Mouse (Mus musculus) heart, adult 8-10 months (tissue): ENCODE results near the gene Otx2. TPM values are rescaled to one million over a fixed set of nuclear protein-coding genes. Genes with fewer than 3 reads are reported as not detected.

Experiments
- DNase-seq: peaks from one replicate; pipeline ENCODE4 v3.0.0; 2022; ENCODE audit warnings: low spot score
- total RNA-seq, 4 experiments: library from RNA; stranded (reverse); gene quantifications; 2 replicates each; pipeline ENCODE4 v1.2.4; 2022

The Otx2 gene
- total RNA-seq, 4 experiments from 2014 or later, result 0.19 TPM; not detected in 3

DNA sequence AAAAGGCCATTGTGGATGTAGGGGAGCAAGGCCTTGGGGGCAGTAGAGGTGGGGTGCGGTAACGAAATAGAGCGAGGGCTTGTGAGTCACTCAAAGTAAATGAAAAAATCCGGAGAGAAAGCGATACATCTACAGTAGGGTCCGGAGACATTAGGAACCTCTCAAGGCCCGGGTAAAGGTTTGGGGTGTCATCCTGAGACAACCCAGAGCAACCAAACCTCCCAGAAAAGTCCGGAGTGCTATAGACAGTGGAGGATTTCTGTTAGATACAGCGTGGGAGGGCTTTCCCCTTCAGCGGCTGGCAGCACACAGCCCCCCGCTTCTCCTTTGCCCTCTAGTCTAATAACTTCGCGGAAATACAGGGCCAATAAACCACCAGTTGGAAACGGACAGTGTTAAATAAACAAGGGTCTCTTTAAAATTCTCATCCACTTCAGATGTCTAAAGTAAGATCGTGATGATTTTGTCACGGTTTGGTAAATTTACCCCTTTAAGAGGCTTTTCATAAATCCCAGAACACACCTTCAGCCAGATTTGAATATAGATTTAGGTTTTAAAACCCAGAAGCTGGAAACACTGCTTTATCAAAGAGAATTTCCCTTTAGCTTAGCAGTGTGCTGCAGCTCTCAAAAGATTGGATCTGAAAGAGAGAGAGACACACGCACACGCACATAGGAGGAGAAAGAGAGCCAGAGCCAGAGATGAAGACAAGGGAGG, 3.9 kb downstream of the Otx2 start:
- no peak for DNase-seq

DNA sequence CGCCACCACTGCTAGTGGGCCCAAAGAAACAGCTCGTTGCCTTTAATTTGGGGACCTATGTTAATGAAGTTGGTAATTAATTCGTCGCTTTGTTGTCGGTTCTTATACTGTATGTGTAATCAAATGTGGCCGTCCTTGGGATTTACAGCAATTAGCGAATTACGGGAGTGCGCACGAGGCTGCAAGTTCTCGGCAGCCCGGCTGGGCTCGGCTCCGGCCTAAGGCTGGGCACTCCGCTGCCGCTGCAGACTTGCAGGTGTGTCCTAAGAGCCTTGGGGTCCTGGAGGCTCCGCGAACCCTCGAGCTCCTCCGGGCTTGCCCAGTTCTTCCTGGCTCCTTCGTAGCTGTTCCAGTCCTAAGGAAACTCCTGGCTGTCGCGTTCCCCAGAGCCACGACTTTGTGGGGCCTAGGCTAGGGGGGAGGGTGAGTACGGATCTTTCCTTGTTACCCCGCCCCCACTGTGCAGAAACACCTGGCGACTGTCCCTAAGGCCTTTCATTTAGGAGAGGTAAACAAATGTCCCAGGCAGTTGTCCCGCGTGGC, 4.8 kb downstream of the Otx2 start:
- DNase-seq, result no peak

DNA sequence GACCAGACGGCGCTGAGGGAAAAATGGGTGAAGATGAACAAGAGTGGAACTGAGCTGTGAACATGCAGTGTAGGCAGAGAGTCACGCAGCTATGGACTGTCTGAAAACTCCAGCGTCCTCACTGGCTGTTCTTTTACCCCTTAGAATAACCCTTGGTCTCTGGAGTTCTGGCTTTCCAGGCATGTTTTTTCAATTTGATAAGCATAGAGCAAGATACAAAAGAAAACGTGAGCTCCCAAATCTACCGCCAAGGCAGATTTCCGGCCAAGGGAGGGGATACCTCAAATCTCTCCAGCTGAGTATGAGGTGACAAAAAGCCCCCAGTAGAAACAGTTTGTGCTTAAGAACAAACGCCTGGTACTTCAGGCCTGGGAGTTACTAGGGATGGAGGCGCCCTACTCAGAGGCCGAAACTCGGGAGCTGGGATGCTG, 5.6 kb downstream of the Otx2 start:
- DNase-seq, result no peak

DNA sequence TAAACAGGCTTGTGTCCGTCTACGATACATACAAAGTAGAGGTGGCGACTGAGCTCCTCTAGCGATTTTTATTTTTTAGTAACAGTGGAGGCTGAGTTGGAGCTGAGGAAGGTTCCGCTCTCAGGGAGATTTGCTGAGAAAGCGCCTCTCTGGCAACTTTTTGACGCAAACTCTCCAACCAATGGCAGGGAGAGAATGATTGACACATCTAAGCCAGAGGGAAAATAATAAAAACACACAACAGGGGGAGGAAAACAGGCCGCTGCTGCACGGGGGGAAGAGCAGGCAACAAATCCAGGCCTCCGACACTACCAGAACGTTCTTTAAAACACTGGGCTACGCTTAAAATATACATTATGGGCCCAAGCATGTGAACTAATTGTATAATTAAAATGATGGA, 6.2 kb downstream of the Otx2 start:
- no peak for DNase-seq

DNA sequence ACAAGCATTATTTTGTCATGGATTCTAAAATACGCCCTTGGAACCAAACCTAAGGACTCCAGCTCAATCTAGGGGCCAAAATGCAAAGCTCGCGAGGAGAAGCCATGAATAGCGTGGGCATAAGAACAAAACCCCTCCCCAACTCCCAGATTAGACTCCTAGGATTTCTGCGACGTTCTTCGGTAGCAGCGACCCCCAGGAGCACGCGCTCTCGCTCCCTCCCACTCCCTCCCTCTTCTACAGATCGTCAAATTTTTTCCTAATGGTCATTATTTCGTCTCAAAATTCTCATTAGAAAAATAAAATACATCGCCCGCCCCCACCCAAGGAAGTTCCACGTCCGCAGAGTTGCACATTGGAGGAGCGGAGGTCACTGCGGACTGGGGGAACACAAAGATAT, 6.8 kb downstream of the Otx2 start:
- DNase-seq, result no peak

DNA sequence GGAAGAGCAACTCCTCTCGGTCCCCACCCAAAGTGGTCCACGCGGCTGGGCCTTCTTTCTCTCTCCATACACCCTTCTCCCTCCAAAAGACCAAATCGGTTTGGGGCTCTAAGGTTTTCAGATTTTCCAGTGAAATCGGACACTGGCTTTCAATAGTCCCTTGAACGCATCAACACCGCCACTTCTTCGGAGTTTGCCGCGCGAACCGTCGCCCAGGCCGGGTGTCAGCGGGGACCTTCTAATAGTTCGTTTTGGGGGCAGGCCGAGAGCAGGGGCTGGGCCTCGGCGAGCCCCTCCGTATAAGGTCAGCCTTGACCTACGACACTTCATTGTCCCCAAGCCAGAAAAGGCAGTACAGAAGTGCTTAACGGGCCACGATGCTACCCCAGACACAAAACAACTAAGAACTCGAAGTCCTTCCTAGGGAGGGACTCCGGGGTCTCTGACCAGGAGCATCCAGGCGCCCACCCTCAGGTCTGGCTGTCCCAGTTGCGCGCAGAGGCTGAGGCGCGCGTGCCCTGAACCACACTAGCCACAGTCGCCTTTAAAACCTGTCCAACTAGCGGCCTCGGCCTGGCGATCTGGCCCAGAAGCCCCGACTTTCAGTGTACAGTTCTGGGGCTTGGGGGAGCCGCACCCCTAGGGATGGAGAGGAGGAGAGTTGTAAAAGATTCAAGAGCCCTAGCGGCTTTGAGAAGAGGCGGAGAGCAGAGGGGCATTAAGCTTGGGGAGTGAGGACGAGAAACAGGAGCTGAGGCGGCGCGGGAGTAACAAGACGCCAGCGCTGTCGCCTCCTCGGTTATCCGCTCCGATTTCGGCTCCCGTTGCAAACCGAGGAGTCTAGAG, 7.6 kb downstream of the Otx2 start:
- no peak for DNase-seq

DNA sequence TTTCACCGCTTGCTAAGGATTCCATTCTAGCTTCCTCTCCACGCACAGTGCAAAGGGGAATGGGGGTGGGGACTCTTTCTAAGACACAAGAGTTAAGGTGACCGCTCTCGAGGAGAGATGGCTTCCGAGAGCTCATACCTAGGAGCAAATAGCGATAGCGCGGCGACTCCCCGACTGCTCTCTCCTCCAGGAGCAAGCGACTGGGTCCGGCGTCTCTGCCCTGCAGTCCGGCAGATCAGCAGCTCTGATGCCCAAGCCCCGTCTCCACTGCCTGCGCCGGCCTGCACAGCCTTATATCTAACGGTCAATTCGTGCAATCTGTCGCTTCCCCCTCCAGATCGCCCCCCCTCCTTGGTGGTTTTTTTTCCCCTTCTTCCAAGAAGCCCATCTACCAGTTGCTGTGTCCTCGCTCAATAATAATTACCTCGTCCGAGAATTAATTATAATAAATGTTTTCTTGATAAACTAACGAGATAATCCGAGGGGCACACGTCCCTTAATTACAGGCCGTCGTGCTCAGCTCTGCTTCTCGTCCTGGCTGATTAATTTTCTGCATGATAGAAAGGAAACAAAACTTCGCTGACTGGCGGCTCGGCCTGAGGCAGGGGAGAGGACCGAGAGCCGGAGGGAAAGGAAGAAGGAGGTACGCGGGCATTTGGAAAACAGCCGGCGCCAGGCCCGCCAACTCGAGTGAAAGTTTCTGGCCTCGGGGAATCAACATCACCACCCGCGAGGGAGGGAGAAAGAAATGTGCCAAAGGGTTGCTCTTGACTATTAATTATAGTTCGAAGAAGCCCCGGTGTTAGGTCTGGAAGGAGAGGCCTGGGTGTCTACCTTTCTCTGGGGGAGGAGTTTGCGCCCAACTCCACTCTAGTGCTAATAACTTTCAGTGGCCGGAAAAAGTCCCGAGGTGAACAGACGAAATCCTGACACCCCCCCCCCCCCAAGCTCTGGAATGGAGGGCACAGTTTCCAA, 8.5 kb downstream of the Otx2 start:
- DNase-seq, result no peak

DNA sequence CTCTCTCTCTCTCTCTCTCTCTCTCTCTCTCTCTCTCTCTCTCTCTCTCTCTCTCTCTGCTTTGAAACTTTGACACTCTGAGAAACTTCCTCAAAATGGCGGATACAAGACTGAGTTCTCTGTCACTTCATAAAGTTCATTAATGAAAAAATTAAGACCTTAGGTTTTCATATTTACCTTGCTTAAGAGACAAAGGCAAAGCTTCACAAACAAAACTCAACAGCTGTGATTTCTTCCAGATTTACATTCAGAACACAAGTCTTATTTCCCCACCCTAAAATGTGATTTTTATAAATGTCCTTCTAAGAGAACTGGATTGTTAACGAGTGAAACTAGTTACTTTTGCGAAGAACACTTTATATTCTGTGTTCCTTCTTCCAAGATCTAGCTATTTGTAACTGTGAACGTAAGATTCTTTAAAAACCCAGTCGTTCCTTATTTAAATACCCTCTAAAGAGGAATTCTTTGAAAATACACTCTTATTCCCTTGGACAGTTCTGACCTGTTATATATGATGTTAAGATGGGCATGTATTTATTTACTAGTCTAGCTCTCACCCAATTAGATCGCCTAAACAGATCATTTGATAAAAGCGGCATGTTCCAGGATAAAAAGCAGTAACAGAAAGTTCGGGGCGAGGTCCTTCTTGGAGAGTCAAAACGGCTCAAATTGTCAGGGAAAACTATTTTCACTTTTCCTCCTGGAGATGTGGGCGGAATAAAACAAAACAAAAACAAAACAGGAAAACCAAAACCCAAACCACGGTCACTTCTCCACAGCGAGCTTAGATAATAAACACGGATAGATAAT, 9.4 kb downstream of the Otx2 start:
- no peak for DNase-seq

DNA sequence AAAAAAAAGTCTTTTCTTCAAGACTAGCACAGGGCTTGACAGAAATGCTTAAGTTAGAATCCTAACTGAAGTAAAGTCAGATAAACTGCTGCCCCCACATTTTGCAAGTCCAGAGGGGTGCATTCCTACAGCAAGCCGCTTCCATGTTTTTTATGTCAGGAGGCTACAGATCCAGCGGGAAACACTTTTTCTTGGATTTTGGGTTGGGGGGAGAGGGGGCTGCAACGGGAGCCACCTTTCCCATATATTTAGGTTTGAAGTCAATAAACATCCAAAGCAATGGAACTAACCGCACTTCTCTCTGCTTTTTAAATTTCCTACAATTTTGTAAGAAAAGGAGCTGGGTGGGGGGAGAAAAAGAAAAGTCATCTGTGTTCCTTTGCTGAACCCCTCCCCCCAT, 10.1 kb downstream of the Otx2 start:
- no peak for DNase-seq

DNA sequence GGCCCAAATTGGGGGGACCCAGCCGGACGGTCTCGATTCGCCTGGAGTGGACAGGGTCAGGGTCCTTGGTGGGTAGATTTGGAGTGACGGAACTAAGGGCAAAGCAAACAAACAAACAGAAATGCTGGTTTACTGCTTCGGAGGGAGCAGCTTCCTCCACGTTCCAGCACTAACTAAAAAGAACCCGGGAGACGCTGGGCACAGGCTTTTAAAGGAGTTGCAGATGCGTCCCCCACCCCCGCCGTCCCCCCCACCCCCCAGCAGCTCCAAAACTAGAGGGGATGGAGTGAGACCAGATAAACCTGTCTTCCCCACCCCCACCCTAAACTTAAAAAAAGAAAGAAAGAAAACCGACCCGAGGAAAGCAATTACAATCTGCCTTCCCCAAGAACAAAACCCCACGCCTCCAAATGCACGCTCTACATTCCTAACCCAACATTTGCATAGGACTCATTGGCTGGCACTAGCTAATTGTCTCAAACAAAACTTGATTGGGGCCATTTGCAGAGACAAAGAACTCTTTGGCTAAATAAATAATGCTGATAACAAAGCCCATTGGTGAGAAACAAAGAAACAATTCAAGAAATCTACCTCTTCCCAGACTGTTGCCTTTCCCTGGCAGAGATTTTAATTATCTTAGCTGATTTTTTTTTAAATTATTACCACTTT, 10.9 kb downstream of the Otx2 start:
- no peak for DNase-seq

DNA sequence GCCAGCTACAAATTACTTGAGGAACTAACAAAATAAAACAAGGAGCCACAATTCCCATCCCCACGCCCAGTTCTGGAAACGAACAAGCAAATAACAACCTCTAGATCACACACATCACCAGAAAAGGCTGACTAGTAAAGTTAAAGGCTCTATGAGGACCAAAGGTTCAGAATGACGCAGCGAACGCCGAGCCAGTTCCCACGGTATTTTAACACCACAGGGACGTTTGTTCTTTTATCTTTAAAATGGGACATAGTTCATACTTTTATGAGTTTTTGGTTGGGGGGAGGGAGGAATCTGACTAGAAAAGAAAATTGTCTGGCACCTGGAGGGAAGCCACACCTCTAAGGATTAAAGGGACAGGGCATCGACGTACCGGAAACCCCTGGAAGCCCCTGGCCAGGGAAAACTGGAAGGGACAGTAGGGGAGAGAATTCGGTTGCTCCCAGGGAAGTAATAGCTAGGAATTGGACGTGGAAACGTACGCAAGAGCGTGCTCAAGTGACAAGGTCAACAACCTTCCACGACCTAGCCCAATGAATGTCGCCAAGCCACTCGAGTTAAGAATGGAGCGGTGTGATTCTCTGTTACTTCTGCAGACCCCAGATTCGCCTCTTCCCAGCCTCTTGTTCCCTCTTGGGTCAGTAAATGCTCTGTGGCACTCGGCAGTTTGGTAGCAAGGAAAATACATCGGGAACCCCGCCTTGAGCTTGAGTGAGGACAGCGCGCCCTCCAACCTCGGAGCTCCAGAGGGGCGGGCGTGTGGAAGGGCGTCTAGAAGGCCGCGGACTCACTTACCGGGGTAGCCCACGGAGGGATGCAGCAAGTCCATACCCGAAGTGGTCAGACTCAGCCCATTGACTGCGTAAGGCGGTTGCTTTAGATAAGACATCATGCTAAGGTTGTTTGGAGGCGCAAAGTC, 11.7 kb downstream of the Otx2 start:
- no peak for DNase-seq

DNA sequence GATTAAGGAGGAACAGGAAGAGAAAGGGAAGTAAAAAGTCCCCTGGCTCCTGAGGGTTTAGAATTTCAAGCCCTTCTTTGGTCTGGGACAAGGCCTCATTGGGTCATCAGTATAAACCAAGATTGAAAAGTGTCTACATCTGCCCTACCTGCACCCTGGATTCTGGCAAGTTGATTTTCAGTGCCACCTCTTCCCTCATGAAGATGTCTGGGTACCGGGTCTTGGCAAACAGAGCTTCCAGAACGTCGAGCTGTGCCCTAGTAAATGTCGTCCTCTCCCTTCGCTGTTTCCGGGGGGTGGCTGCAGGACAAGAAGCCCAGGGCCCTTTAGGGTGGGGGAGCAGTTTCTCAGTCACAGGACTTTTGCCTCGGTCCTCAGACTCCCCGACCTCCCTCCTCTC, 12.5 kb downstream of the Otx2 start:
- no peak for DNase-seq

DNA sequence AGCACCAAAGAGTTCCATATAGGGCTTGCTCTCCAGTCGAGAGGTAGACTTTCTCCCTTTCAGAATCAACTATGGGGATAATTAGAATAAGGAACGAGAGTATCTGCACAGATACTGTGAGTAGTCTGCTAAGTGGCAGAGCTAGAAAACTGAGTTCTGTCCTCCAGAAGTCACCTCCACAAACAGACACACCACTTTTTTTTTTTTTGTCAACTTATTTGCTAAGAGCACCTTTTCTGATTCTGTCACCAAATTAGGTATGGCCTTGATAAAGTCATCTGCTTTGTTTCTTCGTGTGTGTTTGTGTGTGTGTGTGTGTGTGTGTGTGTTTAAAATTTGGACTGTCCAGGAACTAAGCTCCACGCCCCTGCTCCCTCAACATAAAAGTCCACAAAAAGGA, 13.0 kb downstream of the Otx2 start:
- no peak for DNase-seq

DNA sequence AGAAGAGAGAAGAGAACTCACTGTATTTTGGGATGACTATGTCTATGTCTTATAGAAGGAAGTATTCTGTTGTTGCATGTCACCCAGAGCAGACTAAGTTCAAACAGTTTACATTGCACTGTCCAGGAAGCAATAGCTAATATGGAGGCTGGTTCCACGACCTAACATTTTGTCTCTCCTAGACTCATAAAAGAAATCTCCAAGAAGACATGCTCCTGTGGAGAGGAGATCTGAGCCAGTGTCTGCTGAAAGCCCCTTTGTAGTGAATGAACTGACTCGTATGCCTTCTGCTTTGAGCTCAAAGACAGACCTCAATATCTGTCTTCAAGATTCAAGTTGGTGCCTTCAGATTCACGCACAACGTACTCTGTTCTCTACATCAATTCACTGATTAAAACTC, 14.0 kb downstream of the Otx2 start:
- DNase-seq, result no peak

DNA sequence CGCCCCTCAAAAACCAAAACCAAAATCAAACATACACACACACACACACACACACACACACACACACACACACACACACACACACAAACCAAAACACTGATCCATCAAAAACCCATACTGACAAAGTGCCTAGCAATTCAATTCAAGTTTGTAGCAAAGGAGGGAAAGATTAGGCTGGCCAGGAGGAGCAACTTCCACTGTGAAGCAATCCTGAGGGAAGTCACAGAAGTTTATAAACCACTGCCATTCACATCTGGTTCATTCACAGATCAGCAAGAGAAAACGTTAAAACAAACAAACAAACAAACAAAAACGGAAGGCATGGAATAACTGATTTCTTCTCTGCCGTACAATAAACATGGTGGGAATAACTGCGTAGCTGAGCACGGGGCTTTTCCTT, 16.4 kb downstream of the Otx2 start:
- no peak for DNase-seq

DNA sequence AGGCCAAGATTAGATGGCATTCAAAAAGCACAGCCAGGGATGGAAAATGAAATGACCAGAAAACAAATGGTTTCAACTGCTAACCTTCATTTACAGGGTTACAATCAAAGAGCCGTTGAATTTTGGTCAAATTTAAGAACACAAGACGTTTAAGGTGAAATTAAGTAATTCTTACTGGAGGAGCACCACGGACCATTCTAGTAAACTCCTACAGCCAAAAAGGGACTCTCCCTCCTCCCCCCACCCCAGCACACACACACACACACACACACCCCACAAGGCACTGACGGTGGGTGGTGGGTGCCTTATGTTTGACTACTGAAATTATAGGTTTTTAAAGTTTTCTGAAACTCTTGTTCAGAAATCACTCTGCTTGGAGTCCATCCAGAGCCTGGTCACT, 16.9 kb downstream of the Otx2 start:
- DNase-seq, result no peak

DNA sequence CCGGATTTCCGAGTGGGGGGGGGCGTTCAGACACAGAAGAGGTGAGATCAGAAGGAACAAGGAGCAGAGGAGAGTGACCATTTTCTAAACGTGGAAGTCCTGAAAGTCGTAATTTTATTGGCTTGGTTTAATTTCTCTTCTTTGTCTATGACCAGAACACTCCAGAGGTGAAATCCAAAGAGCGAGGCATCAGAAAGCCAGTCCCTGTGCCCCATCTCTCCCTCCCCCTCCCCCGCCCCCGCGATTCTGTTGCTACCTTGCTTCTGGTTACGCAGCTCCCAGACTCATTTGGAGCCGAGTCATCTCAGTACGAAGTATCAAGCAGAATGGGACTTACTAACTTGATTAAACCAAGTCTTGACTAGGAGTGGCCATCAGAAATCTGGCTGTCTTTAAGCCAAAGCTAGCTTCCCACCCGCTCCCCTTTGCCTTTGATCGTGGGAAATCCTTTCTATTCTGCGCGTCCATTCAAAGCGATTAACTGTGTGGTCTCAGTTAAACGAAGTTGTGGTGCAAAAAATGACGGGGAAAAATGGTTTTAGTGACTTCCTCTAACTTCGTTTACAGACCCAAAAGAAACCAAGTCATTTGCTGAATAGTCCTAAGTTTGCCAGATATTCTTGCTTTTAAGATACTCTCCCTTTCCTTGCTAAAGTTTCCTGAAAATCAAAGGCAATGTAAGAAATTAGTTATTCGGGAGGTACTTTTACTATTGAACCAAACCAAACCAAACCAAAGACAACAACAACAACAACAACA, 17.6 kb downstream of the Otx2 start:
- DNase-seq, result no peak

DNA sequence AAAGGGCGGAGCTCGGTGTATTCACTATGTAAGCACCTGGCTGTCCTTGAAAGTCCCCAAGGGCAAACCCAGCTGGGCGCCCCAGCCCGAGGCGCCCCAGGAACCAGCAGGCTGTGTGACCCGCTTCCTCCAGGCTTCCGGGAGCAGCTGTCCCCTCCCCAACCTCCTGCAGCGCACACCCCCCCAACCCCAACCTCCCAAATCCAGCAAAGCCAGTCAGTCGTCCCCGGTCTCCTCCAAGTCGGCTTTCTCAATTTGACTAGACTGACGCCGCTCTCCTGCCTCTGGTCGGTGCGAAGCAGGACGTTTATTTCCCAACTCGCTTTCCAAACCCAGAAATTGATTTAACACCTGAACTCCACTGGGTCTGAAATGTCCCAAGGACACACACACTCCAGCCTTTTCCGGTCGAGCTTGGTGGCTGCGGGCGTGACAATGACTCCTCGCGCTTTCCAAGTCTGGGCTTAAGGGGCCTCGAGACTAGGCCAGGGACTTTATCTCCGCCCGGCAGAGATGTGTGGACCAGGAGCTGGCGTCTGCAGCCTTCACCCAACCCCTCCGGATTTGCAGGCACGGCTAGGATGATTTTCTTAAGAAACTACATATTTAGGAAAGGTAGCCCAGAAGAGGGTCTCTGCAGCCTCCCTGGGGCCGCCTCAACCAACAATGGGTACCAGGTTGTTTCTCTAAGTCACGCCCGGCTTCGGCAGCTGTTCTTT, 18.4 kb downstream of the Otx2 start:
- no peak for DNase-seq
